Mouse (Mus musculus) hindbrain, embryonic 10.5 days (tissue): ENCODE measurements around the gene Scrn2. TPM values are rescaled to one million over a fixed set of nuclear protein-coding genes. Genes with fewer than 3 reads are reported as not detected.

ENCODE experiments used
- DNase-seq: peaks from one replicate; pipeline ENCODE4 v3.0.0-alpha.2; 2017; ENCODE audit warnings: low spot score
- H3K27ac ChIP-seq: fragments of 300-500 bp; sonication (generic); 2 replicates; pipeline ENCODE4 v1.5.1; 2016; ENCODE audit warnings: mild to moderate bottlenecking, moderate library complexity
- H3K27me3 ChIP-seq: fragments of 300-500 bp; sonication (generic); 2 replicates; pipeline ENCODE4 v1.6.1; 2016; ENCODE audit warnings: mild to moderate bottlenecking; ENCODE audit not compliant: poor library complexity, insufficient read depth, severe bottlenecking
- H3K36me3 ChIP-seq: fragments of 300-500 bp; sonication (generic); 2 replicates; pipeline ENCODE4 v1.6.1; 2016; ENCODE audit warnings: mild to moderate bottlenecking, moderate library complexity
- H3K4me1 ChIP-seq: fragments of 300-500 bp; sonication (generic); replicated peaks from 2 replicates; pipeline ENCODE4 v1.6.1; 2016; ENCODE audit warnings: mild to moderate bottlenecking
- H3K4me3 ChIP-seq: fragments of 300-500 bp; sonication (generic); 2 replicates; pipeline ENCODE4 v1.5.1; 2016; ENCODE audit warnings: mild to moderate bottlenecking, moderate library complexity
- H3K9me3 ChIP-seq: fragments of 300-500 bp; sonication (generic); 2 replicates; pipeline ENCODE4 v1.6.1; 2016; ENCODE audit warnings: mild to moderate bottlenecking, moderate library complexity
- WGBS: fragments of 180-500 bp; shearing (Covaris S2); methylation state at CpG from one replicate; pipeline ENCODE4 v1.1.7; 2016; 5-methylcytosine and 5-hydroxymethylcytosine counted together
- polyA plus RNA-seq: library from polyadenylated mRNA; unstranded; fragments of >200 nt; fragmentation: Nextera tagmentation; extraction: Ambion mirVana; gene quantifications from 2 replicates; pipeline ENCODE4 v1.2.1, GENCODE M21; 2016

Gene Scrn2
- polyA plus RNA-seq, 1 experiment from 2014 or later = 38.3 TPM

- no peak for DNase-seq
- H3K36me3 ChIP-seq = peaks cover 65% of the 10 kb centered on the region
- peaks cover 2% of the 10 kb centered on the region; the same call in 1 of the 2 replicates for H3K9me3 ChIP-seq
- no peaks in the 10 kb centered on the region for H3K27me3 ChIP-seq
- 86% methylated on average over 8 of the region's 8 CpGs for WGBS
- H3K4me1 ChIP-seq = peaks cover 31% of the 10 kb centered on the region
- no peak overlapping the region for H3K4me3 ChIP-seq
- H3K27ac ChIP-seq = no peak overlapping the region
Observed at GRCm38 (mm10) chr11:97048090-97048650, 18.4 kb downstream of the Scrn2 start.

- WGBS = 74% methylated on average over 6 of the region's 6 CpGs
- no peaks in the 10 kb centered on the region for H3K27me3 ChIP-seq
- peaks cover 65% of the 10 kb centered on the region for H3K36me3 ChIP-seq
- H3K4me3 ChIP-seq = no peak overlapping the region
- peaks cover 2% of the 10 kb centered on the region; the same call in 1 of the 2 replicates for H3K9me3 ChIP-seq
- H3K4me1 ChIP-seq = peaks cover 31% of the 10 kb centered on the region
- H3K27ac ChIP-seq = no peak overlapping the region
- no peak for DNase-seq
Observed at GRCm38 (mm10) chr11:97049492-97050085, 19.9 kb downstream of the Scrn2 start.

GRCm38 (mm10) chr11:97050216-97050943 is 20.6 kb downstream of the Scrn2 start, which contains the start of gene Osbpl7:
Gene Osbpl7 (plus strand): TSS chr11:97050628.
- peaks cover 2% of the 10 kb centered on the region; the same call in 1 of the 2 replicates for H3K9me3 ChIP-seq
- DNase-seq = peak; percentile 72
- H3K27me3 ChIP-seq = no peaks in the 10 kb centered on the region
- peak within 1 kb of the TSS; percentile 77 for H3K4me3 ChIP-seq
- H3K4me1 ChIP-seq = peaks cover 31% of the 10 kb centered on the region
- peak within 1 kb of the TSS; percentile 86 for H3K27ac ChIP-seq
- 8% methylated on average over 18 of the region's 18 CpGs for WGBS
- H3K36me3 ChIP-seq = peaks cover 65% of the 10 kb centered on the region

DNA sequence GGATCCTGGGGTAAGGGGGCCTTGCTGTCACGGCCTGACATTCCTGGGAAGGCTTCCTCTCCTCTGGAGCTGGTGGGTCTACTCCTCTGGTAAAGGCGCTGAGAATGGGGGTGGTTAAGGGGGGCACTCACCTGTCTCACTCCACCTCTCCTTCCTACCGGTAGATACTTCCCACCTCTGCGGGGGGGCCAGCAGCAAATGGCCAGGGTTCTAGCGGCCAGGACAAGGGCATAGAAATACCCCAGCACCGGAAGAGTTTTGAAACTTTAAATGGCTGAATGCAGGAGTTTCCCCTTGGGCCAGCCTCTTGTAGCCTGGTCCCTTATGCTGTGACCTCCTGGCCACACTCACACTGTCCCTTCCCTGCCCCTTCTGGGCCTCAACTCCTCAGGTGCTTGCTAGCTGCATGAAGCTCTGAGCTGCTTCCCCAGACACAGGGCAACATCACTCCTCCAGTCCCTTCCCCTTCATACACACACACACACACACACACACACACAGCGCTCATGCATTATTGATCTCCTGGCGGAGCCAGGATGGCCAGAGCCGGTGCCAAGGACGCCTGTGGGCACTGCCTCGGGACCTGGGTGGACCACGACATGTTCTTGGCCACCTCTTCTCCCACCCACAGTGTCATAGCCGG is 21.3 kb downstream of the Scrn2 start:
- no peak for DNase-seq
- WGBS = 33% methylated on average over 13 of the region's 13 CpGs
- peak overlapping the region; percentile 77 for H3K4me3 ChIP-seq
- H3K4me1 ChIP-seq = peaks cover 31% of the 10 kb centered on the region
- H3K36me3 ChIP-seq = peaks cover 65% of the 10 kb centered on the region
- peak overlapping the region; percentile 86 for H3K27ac ChIP-seq
- H3K27me3 ChIP-seq = no peaks in the 10 kb centered on the region
- H3K9me3 ChIP-seq = no peaks in the 10 kb centered on the region

DNA sequence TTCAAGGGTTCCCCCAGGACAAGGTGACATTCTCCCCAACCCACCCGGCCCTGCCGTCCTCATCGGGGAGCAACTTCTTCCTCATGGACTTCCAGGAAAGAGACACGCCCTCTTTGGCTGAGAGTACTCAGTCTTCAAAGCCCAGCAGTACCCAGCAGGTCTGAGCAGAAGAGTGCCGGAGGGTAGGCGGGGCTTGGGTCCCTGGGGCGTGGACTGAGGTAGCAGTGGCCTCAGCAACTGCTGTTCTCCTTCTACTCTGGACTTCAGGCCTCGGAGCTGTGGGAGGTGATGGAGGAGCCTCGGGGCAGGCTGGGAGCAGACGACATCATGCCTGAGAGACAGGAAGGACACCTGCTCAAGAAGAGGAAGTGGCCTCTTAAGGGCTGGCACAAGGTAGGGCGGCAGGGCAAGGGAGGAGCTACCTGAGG is 22.5 kb downstream of the Scrn2 start:
- peak overlapping the region; percentile 77; the same call in 1 of the 2 replicates for H3K4me3 ChIP-seq
- WGBS = 34% methylated on average over 11 of the region's 11 CpGs
- peaks cover 69% of the 10 kb centered on the region for H3K36me3 ChIP-seq
- H3K4me1 ChIP-seq = peaks cover 31% of the 10 kb centered on the region
- H3K27me3 ChIP-seq = no peaks in the 10 kb centered on the region
- H3K9me3 ChIP-seq = no peaks in the 10 kb centered on the region
- H3K27ac ChIP-seq = no peak overlapping the region
- DNase-seq = no peak

- WGBS = 48% methylated on average over 9 of the region's 9 CpGs
- peak; percentile 17 for DNase-seq
- Histone ChIP-seq H3K9me3 (no peaks in the 10 kb centered on the region), H3K36me3 (peaks cover 78% of the 10 kb centered on the region), H3K27ac (peak overlapping the region; percentile 54), H3K4me1 (peaks cover 24% of the 10 kb centered on the region), H3K27me3 (no peaks in the 10 kb centered on the region), H3K4me3 (no peak overlapping the region)
Observed at GRCm38 (mm10) chr11:97063274-97063920, 33.7 kb downstream of the Scrn2 start.

GRCm38 (mm10) chr11:97063921-97064295 is 34.2 kb downstream of the Scrn2 start:
- no peak overlapping the region for H3K4me3 ChIP-seq
- no peaks in the 10 kb centered on the region for H3K27me3 ChIP-seq
- peak overlapping the region; percentile 54 for H3K27ac ChIP-seq
- H3K36me3 ChIP-seq = peaks cover 79% of the 10 kb centered on the region
- WGBS = 91% methylated on average over 3 of the region's 3 CpGs
- DNase-seq = no peak
- no peaks in the 10 kb centered on the region for H3K9me3 ChIP-seq
- peaks cover 22% of the 10 kb centered on the region for H3K4me1 ChIP-seq

- Histone ChIP-seq H3K27ac (no peak overlapping the region), H3K4me3 (no peak overlapping the region), H3K36me3 (peaks cover 62% of the 10 kb centered on the region), H3K27me3 (no peaks in the 10 kb centered on the region), H3K4me1 (peaks cover 22% of the 10 kb centered on the region), H3K9me3 (no peaks in the 10 kb centered on the region)
- WGBS = 88% methylated on average over 12 of the region's 12 CpGs
- DNase-seq = no peak
Observed at GRCm38 (mm10) chr11:97065538-97066295, 36.0 kb downstream of the Scrn2 start.

GRCm38 (mm10) chr11:97066656-97067360 is 37.1 kb downstream of the Scrn2 start:
- Histone ChIP-seq H3K27me3 (no peaks in the 10 kb centered on the region), H3K4me3 (no peak overlapping the region), H3K27ac (no peak overlapping the region), H3K36me3 (peaks cover 51% of the 10 kb centered on the region), H3K4me1 (peaks cover 22% of the 10 kb centered on the region), H3K9me3 (no peaks in the 10 kb centered on the region)
- DNase-seq = no peak
- 42% methylated on average over 22 of the region's 22 CpGs for whole genome bisulfite sequencing

DNA sequence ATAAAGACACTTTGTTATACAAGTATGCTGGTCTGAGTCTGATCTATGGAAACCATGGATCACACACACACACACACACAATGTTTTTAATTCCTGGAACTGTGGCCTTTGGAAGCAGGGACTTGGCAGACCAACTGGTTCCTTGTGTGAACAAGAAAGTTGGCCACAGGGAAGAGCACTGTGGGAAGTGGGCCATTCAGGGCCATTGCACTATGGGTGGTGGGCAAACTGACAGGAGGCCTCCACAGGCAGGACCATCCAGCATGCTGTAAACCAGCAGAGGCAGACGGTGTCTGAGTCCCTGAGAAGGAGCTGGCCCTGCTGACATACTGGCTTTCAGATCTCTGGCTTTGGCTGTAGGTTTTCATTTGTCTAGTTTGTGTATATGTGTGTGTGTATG is 39.6 kb downstream of the Scrn2 start:
- H3K27ac ChIP-seq = 0 out of 2 replicates have a peak overlapping the region, but pooled peaks have one; percentile 12
- H3K9me3 ChIP-seq = no peaks in the 10 kb centered on the region
- peaks cover 9% of the 10 kb centered on the region for H3K4me1 ChIP-seq
- no peak overlapping the region for H3K4me3 ChIP-seq
- H3K27me3 ChIP-seq = no peaks in the 10 kb centered on the region
- H3K36me3 ChIP-seq = peaks cover 37% of the 10 kb centered on the region
- 72% methylated on average over 1 of the region's 1 CpGs for WGBS
- no peak for DNase-seq

DNA sequence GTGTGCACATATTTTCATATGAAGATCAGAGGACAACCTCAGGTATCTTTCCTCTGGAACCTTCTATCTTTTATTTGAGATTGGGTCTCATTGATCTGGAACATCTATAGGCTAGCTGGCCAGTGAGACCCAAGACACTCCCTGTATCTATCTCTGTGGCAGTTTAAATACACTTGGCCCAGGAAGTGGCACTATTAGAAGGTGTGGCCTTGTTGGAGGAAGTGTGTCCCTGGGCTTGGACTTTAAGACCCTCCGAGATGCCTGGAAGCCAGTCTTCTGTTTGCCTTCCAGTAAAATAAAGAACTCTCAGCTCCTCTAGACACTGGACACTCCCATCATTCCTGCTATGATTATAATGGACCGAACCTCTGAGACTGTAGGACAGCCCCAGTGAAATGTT is 40.0 kb downstream of the Scrn2 start:
- H3K27me3 ChIP-seq = no peaks in the 10 kb centered on the region
- no peak for DNase-seq
- H3K9me3 ChIP-seq = no peaks in the 10 kb centered on the region
- no peak overlapping the region for H3K4me3 ChIP-seq
- H3K4me1 ChIP-seq = peaks cover 9% of the 10 kb centered on the region
- no peak overlapping the region for H3K27ac ChIP-seq
- peaks cover 35% of the 10 kb centered on the region for H3K36me3 ChIP-seq
- WGBS = 83% methylated on average over 2 of the region's 2 CpGs
